Comparison of ENCODE assay signal across 19 mouse cellular contexts in genomic region chr10:93624151-93624550, GRCm38 (mm10). TPM values are rescaled to one million over a fixed set of nuclear protein-coding genes. Genes with fewer than 3 reads are reported as not detected.
A peak's percentile ranks its signal among the peaks of the same experiment; 100 is the strongest.
DNase-seq lines count a peak whose midpoint lies in the region; ATAC-seq and TF ChIP-seq lines count a peak whose summit lies in the region.
"Had no signal": no experiment of that assay in that cellular context is flagged by ENCODE, and none has a peak within 500 bp of the region (broad histone marks: within the 10 kb centered on the region; RNA-seq: fewer than 3 reads in every experiment).

No protein-coding gene starts in this region.

- no peak overlapping the region for H3K4me3 ChIP-seq in liver, embryonic 11.5 days (ENCODE audit: low read depth, low read length)
- H3K4me3 ChIP-seq in CH12.LX (replicated peaks in 1 of 3; ENCODE audit: low read depth in 2 of 3, low read length in 2 of 3, poor library complexity in 1 of 3), result no peak overlapping the region
- H3K4me3 ChIP-seq in intestine, embryonic 15.5 days (replicated peaks), result peak overlapping the region; percentile 5; the same call in 1 of the 2 replicates
- H3K4me3 ChIP-seq in liver, postnatal 0 days (ENCODE audit: low read depth, low read length), result 0 out of 2 replicates have a peak overlapping the region, but pooled peaks have one; percentile 4
- H3K4me3 ChIP-seq in hindbrain, embryonic 14.5 days (replicated peaks; ENCODE audit: low read length), result no peak overlapping the region
- H3K4me3 ChIP-seq: forebrain, embryonic 12.5 days; heart, adult 2 months; heart, embryonic 15.5 days; midbrain, embryonic 15.5 days; myocyte had no signal

- no peak for TF ChIP-seq RAD21 in CH12.LX (IDR thresholded peaks at IDR 0.05; ENCODE audit: low read depth, low read length)

- dilution Hi-C loops in CH12.LX (cut with MboI; ENCODE audit: extremely low pct_ligation_motif_present, extremely low pct_unique_long_range_greater_than_20kb, low sequenced_read_pairs), result no loop called here

- H3K9ac ChIP-seq in liver, embryonic 11.5 days (ENCODE audit: low read depth, low read length), result no peak overlapping the region
- no peak overlapping the region for H3K9ac ChIP-seq in CH12.LX (ENCODE audit: insufficient read depth, low read depth)
- no peak overlapping the region for H3K9ac ChIP-seq in intestine, embryonic 15.5 days
- H3K9ac ChIP-seq in liver, postnatal 0 days (replicated peaks), result no peak overlapping the region
- no peak overlapping the region for H3K9ac ChIP-seq in hindbrain, embryonic 14.5 days
- H3K9ac ChIP-seq: forebrain, embryonic 12.5 days; heart, embryonic 15.5 days; midbrain, embryonic 15.5 days had no signal

- ATAC-seq in liver, embryonic 11.5 days (replicated peaks; ENCODE audit: low FRiP score), result no peak
- peak; percentile 77 for ATAC-seq in intestine, embryonic 15.5 days
- ATAC-seq in liver, postnatal 0 days, result no peak
- no peak for ATAC-seq in hindbrain, embryonic 14.5 days (ENCODE audit: low FRiP score)
- ATAC-seq: hindbrain, embryonic 16.5 days; midbrain, embryonic 15.5 days had no signal

- no peak for TF ChIP-seq CTCF in CH12.LX (conservative IDR thresholded peaks at IDR 0.05 in 1 of 2, IDR thresholded peaks at IDR 0.05 in 1 of 2; ENCODE audit: low read depth in 2 of 2, low read length in 2 of 2)
- TF ChIP-seq CTCF in liver, postnatal 0 days (IDR thresholded peaks at IDR 0.05; ENCODE audit: low read depth), result no peak

- in situ Hi-C loops in CH12.LX (cut with MboI; ENCODE audit: low pct_ligation_motif_present, low pct_unique_long_range_greater_than_20kb, low sequenced_read_pairs), result no loop called here

- no peak for TF ChIP-seq POLR2A in CH12.LX (IDR thresholded peaks at IDR 0.05; ENCODE audit: low read depth, low read length)

- H3K9me3 ChIP-seq in liver, embryonic 11.5 days (ENCODE audit: control insufficient read depth, low read length), result no peaks in the 10 kb centered on the region
- H3K9me3 ChIP-seq in CH12.LX (replicated peaks; ENCODE audit: low read length), result no peaks in the 10 kb centered on the region
- H3K9me3 ChIP-seq in intestine, embryonic 15.5 days, result no peaks in the 10 kb centered on the region
- H3K9me3 ChIP-seq in liver, postnatal 0 days (ENCODE audit: low read length), result no peaks in the 10 kb centered on the region
- H3K9me3 ChIP-seq in hindbrain, embryonic 14.5 days (ENCODE audit: control insufficient read depth, low read length), result no peaks in the 10 kb centered on the region
- H3K9me3 ChIP-seq: forebrain, embryonic 12.5 days; heart, embryonic 15.5 days; midbrain, embryonic 15.5 days had no signal

- no peak for TF ChIP-seq EP300 in CH12.LX (IDR thresholded peaks at IDR 0.05; ENCODE audit: low read length)
- TF ChIP-seq EP300 in liver, postnatal 0 days (IDR thresholded peaks at IDR 0.05; ENCODE audit: low read depth), result no peak

- no peaks in the 10 kb centered on the region for H3K36me3 ChIP-seq in liver, embryonic 11.5 days (ENCODE audit: control insufficient read depth, insufficient read depth, low read length)
- no peaks in the 10 kb centered on the region for H3K36me3 ChIP-seq in CH12.LX (replicated peaks in 1 of 2; ENCODE audit: control insufficient read depth in 1 of 2, insufficient read depth in 1 of 2, low read length in 1 of 2)
- H3K36me3 ChIP-seq in intestine, embryonic 15.5 days, result no peaks in the 10 kb centered on the region
- H3K36me3 ChIP-seq in liver, postnatal 0 days (replicated peaks; ENCODE audit: insufficient read depth, low read length), result no peaks in the 10 kb centered on the region
- no peaks in the 10 kb centered on the region for H3K36me3 ChIP-seq in hindbrain, embryonic 14.5 days (replicated peaks; ENCODE audit: control insufficient read depth, insufficient read depth)
- H3K36me3 ChIP-seq: forebrain, embryonic 12.5 days; heart, embryonic 15.5 days; midbrain, embryonic 15.5 days had no signal

- no peaks in the 10 kb centered on the region; the same call in 1 of the 2 replicates for H3K27me3 ChIP-seq in liver, embryonic 11.5 days (replicated peaks; ENCODE audit: control insufficient read depth, insufficient read depth, low read length)
- H3K27me3 ChIP-seq in CH12.LX (replicated peaks), result no peaks in the 10 kb centered on the region
- H3K27me3 ChIP-seq in intestine, embryonic 15.5 days (replicated peaks), result no peaks in the 10 kb centered on the region
- no peaks in the 10 kb centered on the region for H3K27me3 ChIP-seq in liver, postnatal 0 days (ENCODE audit: insufficient read depth, low read length)
- H3K27me3 ChIP-seq in hindbrain, embryonic 14.5 days (ENCODE audit: control insufficient read depth, insufficient read depth, low read length), result no peaks in the 10 kb centered on the region
- H3K27me3 ChIP-seq: forebrain, embryonic 12.5 days; heart, embryonic 15.5 days; midbrain, embryonic 15.5 days had no signal

- WGBS in liver, embryonic 11.5 days, result 74% methylated on average over 10 of the region's 10 CpGs
- 39% methylated on average over 10 of the region's 10 CpGs for WGBS in intestine, embryonic 15.5 days
- WGBS in liver, postnatal 0 days (ENCODE audit: insufficient replicate concordance), result 59% methylated on average over 10 of the region's 10 CpGs
- WGBS in hindbrain, embryonic 14.5 days, result 86% methylated on average over 10 of the region's 10 CpGs

- DNase-seq in liver, embryonic 11.5 days (ENCODE audit: low spot score), result no peak
- DNase-seq in liver (no peak), CH12.LX (ENCODE audit: extremely low read depth) (no peak)
- no peak for DNase-seq in liver, postnatal 0 days
- no peak for DNase-seq in ovary, adult 18-20 months (ENCODE audit: low spot score)
- no peak for DNase-seq in hindbrain, embryonic 14.5 days (ENCODE audit: low spot score)
- DNase-seq: cerebellum, adult 9-10 months; heart, adult 2 months; heart, postnatal 4 days; layer of hippocampus, adult 9-11 months; lung, postnatal 10 days; right cerebral cortex, postnatal 25 days; thymus, postnatal 14 days had no signal

- peak overlapping the region; percentile 16; the same call in 1 of the 2 replicates for H3K4me2 ChIP-seq in liver, embryonic 11.5 days
- H3K4me2 ChIP-seq in CH12.LX (ENCODE audit: insufficient read depth, low read depth, poor library complexity, severe bottlenecking), result peak overlapping the region; percentile 31; the same call in 1 of the 2 replicates
- H3K4me2 ChIP-seq in intestine, embryonic 15.5 days (replicated peaks), result peak overlapping the region; percentile 51
- H3K4me2 ChIP-seq in liver, postnatal 0 days (ENCODE audit: low read depth, low read length), result peak overlapping the region; percentile 44
- no peak overlapping the region for H3K4me2 ChIP-seq in hindbrain, embryonic 14.5 days (replicated peaks)
- H3K4me2 ChIP-seq: forebrain, embryonic 12.5 days; heart, embryonic 15.5 days; midbrain, embryonic 15.5 days had no signal

- H3K79me2 ChIP-seq in CH12.LX (replicated peaks; ENCODE audit: control insufficient read depth, extremely low read depth, insufficient read depth, poor library complexity, severe bottlenecking), result no peaks in the 10 kb centered on the region

- no peaks in the 10 kb centered on the region for H3K4me1 ChIP-seq in liver, embryonic 11.5 days (replicated peaks; ENCODE audit: control insufficient read depth, insufficient read depth, low read length)
- H3K4me1 ChIP-seq in CH12.LX (ENCODE audit: control insufficient read depth in 1 of 2, insufficient read depth in 2 of 2), result peaks cover 3% of the 10 kb centered on the region in 2 experiments; a peak in 1 of 4 replicates
- no peaks in the 10 kb centered on the region for H3K4me1 ChIP-seq in intestine, embryonic 15.5 days (replicated peaks)
- no peaks in the 10 kb centered on the region for H3K4me1 ChIP-seq in liver, postnatal 0 days (ENCODE audit: insufficient read depth)
- H3K4me1 ChIP-seq in hindbrain, embryonic 14.5 days (replicated peaks; ENCODE audit: control insufficient read depth, insufficient read depth, low read length), result no peaks in the 10 kb centered on the region
- H3K4me1 ChIP-seq: forebrain, embryonic 12.5 days; heart, embryonic 15.5 days; midbrain, embryonic 15.5 days had no signal

- H3K27ac ChIP-seq in liver, embryonic 11.5 days (ENCODE audit: low read depth, low read length), result no peak overlapping the region
- H3K27ac ChIP-seq in CH12.LX (ENCODE audit: insufficient read depth, low read depth), result no peak overlapping the region
- peak overlapping the region; percentile 55; the same call in 1 of the 2 replicates for H3K27ac ChIP-seq in intestine, embryonic 15.5 days
- no peak overlapping the region for H3K27ac ChIP-seq in liver, postnatal 0 days (ENCODE audit: low read depth)
- no peak overlapping the region for H3K27ac ChIP-seq in hindbrain, embryonic 14.5 days
- H3K27ac ChIP-seq: forebrain, embryonic 12.5 days; heart, adult 2 months; heart, embryonic 15.5 days; midbrain, embryonic 15.5 days had no signal

TF ChIP-seq in CH12.LX, 34 proteins besides CTCF, POLR2A, EP300 and RAD21 (continues in another document):
- TF ChIP-seq POLR2AphosphoS2 (IDR thresholded peaks at IDR 0.05; ENCODE audit: low read depth, low read length) (no peak), MAFK (IDR thresholded peaks at IDR 0.05; ENCODE audit: insufficient replicate concordance, low read length) (no peak), NELFE (IDR thresholded peaks at IDR 0.05; ENCODE audit: low read depth, low read length) (no peak), MXI1 (IDR thresholded peaks at IDR 0.05; ENCODE audit: low read depth, low read length) (no peak), PAX5 (IDR thresholded peaks at IDR 0.05; ENCODE audit: low read length) (no peak), HCFC1 (IDR thresholded peaks at IDR 0.05; ENCODE audit: low read depth, low read length) (no peak), MEF2A (IDR thresholded peaks at IDR 0.05; ENCODE audit: borderline replicate concordance, low read depth, low read length) (no peak), TCF12 (IDR thresholded peaks at IDR 0.05; ENCODE audit: low read depth, low read length) (no peak)

RNA-seq across cellular contexts. Expression of gene Ntn4, which starts 16.3 kb away (rescaled TPM):
- 0.56 and 0.60 TPM in 2 replicates for polyA plus RNA-seq in liver, embryonic 11.5 days (2014; fragmentation: Nextera tagmentation; extraction: Ambion mirVana)
- total RNA-seq in CH12.LX (2012; rRNA removed) (not detected in 2 replicates), CH12.LX (2014; rRNA removed) (not detected in 2 replicates)
- not detected in 2 replicates for polyA plus RNA-seq in CH12.LX (2012; ENCODE audit: insufficient read length, low read depth)
- polyA plus RNA-seq in intestine, embryonic 15.5 days (2015; fragmentation: Nextera tagmentation; extraction: Ambion mirVana), result 0.29 and 0.47 TPM in 2 replicates
- 0.39 and 0.74 TPM in 2 replicates for polyA plus RNA-seq in liver, postnatal 0 days (2015; fragmentation: Nextera tagmentation; extraction: Ambion mirVana)
- polyA plus RNA-seq in hindbrain, embryonic 14.5 days (2014; fragmentation: Nextera tagmentation; extraction: Ambion mirVana), result 0.70 and 0.76 TPM in 2 replicates

RNA-seq across cellular contexts. Expression of gene Snrpf, which starts 34.6 kb away (rescaled TPM):
- polyA plus RNA-seq in liver, embryonic 11.5 days (2014; fragmentation: Nextera tagmentation; extraction: Ambion mirVana), result 179 and 199 TPM in 2 replicates
- total RNA-seq in CH12.LX (2012; rRNA removed), result 184 and 191 TPM in 2 replicates
- total RNA-seq in CH12.LX (2014; rRNA removed), result 186 and 207 TPM in 2 replicates
- 144 and 159 TPM in 2 replicates for polyA plus RNA-seq in CH12.LX (2012; ENCODE audit: insufficient read length, low read depth)
- 110 and 122 TPM in 2 replicates for polyA plus RNA-seq in intestine, embryonic 15.5 days (2015; fragmentation: Nextera tagmentation; extraction: Ambion mirVana)
- polyA plus RNA-seq in liver, postnatal 0 days (2015; fragmentation: Nextera tagmentation; extraction: Ambion mirVana), result 45.4 and 53.0 TPM in 2 replicates
- 63.5 and 72.6 TPM in 2 replicates for polyA plus RNA-seq in hindbrain, embryonic 14.5 days (2014; fragmentation: Nextera tagmentation; extraction: Ambion mirVana)

Comparison
In these comparisons a context has a peak if more than half of its experiments do, and no peak if none do; other contexts are left out.
1. H3K4me3 ChIP-seq: peak in intestine, embryonic 15.5 days (single experiment) and liver, postnatal 0 days (single experiment); none in liver, embryonic 11.5 days (single experiment), CH12.LX (0 of 3) and hindbrain, embryonic 14.5 days (single experiment).